Mouse (Mus musculus) ES-Bruce4 (cell line): ENCODE results near the gene Nek11.

Experiments used
- CTCF ChIP-seq: IDR thresholded peaks from one replicate; pipeline ENCODE4 v1.8.1; 2011; ENCODE audit warnings: low read depth, low read length
- POLR2A ChIP-seq: IDR thresholded peaks from one replicate; pipeline ENCODE4 v1.8.1; 2011; ENCODE audit warnings: low read length; ENCODE audit not compliant: insufficient read depth

DNA sequence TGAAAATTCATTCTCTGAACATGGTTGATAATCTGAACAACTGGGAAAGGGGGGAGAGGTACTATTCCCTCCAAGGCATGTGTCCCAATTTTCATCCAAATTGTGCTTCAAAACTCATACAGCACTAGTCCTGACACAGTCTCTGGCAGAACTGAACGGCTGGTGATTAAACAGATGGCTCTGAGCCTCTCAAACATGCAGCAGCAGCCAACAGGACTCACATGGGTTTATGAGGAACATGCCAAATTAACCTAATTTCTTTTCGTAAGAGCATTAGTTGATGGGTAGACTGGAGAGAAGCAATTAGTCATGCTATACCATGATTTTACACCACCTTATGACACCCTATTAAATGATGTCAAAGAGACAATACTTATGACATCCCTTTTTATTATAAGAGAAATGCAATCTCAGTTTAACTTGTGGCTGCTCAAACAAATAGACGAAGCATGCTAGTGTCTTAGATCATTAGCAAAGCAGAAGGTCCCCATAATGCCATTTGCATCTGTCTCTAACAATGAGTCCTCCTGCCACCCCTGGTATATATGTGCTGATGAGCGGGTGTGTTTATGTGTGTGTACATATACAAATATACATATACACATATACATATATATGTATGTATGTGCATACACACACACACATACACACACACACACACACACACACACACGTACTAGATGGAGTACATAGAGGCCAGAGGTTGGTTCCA, 31.6 kb downstream of the Nek11 start:
- no peak for TF ChIP-seq POLR2A
- no peak for TF ChIP-seq CTCF
